Mouse (Mus musculus): ENCODE data around the gene Stn1. TPM values are rescaled to one million over a fixed set of nuclear protein-coding genes. Genes with fewer than 3 reads are reported as not detected.

Gene Stn1
- total RNA-seq, 2 experiments from 2014 or later = 21.0 to 22.8 TPM

DNA sequence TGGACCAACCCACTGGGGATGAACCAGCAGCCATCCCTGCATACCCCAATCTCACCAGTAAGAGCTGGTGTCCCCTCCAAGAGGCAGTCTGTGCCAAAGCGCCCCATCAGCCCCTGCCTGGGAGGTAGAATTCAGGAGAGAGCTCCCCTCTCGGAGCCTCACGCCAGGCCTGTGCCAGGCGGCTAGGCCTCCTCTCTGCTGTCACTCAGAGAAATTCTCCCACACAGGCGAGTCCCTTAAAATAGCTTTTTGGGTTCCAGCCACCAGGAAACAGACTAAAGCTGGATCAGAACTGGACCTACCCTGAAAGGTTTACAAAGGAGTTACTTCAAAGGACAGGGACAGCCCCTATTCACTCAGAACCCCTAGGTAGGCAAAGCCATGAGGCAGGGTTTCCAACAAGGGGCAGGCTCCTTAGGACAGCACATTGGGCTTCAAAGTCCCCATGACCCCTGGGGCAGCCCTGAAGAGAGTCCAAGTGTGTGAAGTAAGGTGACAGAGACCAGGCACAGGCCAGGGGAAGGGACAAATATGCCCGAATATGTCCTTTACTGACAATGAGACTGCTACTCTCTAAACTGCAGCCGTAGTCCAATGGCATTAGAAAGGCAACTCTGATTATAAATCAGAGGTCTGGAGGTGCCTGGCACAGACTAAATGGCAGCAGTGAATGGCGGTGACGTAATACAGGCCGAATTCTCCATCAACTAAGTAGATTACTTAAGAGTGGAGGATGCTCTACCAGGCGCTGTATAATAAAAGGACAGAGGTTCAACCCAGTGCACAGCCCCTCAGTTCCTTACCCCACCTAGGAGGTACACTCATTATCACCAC lies 82.9 kb downstream of the Stn1 start:
- DNase-seq (ENCODE audit: low spot score in 2 of 2) = peak; percentile 21 to 27

DNA sequence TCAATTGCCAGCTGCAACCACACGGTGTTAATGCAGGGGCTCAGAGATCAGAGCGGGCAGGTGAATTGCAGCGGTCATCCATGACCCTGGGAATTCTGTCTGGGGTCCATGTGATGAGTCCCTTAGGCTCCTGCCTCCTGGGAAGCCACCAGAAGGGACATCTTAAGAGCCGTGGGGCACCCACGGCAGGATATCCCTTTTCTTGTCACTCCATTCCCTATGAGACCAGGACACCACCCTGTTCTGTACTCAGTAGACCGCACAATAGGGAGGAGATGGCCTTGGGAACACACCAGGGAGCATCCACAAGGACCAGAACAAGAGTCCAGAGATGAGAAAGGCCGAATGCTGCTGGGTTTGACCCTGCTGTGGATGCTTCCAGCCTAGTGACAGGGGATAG lies 84.0 kb downstream of the Stn1 start:
- no peak for DNase-seq (ENCODE audit: low spot score in 2 of 2)

DNA sequence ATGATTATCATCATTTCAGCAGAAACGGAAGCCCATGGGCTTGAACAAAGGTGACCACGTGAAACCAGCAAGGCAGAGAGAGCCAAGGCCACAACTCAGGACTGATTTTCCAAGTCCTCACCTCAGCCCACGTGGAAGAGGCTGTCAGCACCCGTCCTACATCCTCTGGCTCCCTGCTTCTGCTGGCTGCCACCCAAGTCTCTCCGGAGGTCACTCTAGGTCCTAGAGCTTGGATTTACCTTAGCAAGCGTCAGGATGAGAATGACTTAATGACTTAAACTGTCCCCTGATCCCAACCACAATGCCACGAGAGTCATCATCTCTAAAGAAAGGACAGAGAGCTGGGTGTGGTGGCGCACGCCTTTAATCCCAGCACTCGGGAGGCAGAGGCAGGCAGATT lies 84.6 kb downstream of the Stn1 start:
- no peak for DNase-seq (ENCODE audit: low spot score in 2 of 2)

DNA sequence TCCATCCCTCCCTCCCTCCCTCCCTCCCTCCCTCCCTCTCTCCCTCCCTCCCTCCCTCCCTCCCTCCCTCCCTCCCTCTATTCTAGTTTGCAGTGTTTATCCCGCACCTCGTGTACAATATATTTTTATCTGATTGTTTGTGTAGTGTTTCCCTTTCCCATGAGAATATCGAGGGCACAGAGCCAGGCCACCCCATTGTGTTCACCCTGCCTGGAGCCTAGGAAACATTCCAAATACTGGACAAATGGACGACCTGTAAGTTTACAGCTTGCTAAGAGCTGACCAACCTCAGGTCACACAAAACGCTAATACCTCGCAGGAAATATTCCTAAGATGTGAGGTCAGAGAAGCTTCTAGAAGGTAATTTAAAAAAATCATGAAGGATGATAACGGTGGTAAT lies 85.1 kb downstream of the Stn1 start:
- DNase-seq (ENCODE audit: low spot score in 2 of 2) = no peak

DNA sequence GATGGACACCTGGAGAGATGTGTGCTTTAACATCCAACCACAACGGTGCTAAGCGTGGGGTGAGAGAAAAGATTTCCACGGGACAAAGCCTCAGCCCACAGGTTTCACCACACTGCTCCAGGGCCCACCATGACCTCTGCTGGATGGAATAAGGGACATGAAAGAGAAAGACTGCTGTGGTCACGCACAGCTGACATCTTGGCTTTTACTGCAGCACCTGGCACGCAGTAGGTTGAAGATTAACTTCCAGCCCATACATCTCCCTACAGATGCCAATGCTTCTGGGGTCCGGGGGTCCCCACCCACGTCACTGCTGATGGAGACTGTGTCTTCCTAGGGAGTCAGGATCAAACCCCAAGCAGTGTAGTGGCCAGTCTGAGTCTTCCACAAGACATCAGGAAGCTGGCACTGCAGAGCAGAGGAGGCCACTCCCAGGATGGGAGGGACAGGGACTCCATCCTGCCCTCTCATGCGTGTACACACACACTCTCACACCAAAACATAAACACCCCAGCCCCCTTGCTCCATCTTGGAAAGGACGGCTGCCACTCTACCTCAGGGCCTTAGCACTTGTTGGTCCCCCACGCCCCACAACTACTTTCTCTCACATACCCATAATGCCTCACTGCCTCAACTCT lies 85.7 kb downstream of the Stn1 start:
- no peak for DNase-seq (ENCODE audit: low spot score in 2 of 2)

Other genes starting within 250 kb of the Stn1 start
- 10 to 100 TPM; 33.4 to 35.4 TPM for gene Sh3pxd2a, start 73.1 kb downstream of the Stn1 start, total RNA-seq (2021)
- gene Slk, start 42.2 kb upstream of the Stn1 start, total RNA-seq (2021) = 10 to 100 TPM; 64.4 to 64.7 TPM
- gene Col17a1, start 154.6 kb upstream of the Stn1 start, total RNA-seq (2021) = under 1 TPM in 1 of 2 experiments, not detected in 1; 0.05 TPM
- 100 to 1,000 TPM; 106 to 110 TPM for gene Sfr1, start 194.2 kb upstream of the Stn1 start, total RNA-seq (2021)